Mouse (Mus musculus): Measurements from ENCODE around the gene Gm7233.
"Not testable (repeated sequence)": the region's sequence is repeated elsewhere in the genome, so short reads cannot be mapped to it uniquely, and the experiment has no call there.

The Gm7233 gene

DNA sequence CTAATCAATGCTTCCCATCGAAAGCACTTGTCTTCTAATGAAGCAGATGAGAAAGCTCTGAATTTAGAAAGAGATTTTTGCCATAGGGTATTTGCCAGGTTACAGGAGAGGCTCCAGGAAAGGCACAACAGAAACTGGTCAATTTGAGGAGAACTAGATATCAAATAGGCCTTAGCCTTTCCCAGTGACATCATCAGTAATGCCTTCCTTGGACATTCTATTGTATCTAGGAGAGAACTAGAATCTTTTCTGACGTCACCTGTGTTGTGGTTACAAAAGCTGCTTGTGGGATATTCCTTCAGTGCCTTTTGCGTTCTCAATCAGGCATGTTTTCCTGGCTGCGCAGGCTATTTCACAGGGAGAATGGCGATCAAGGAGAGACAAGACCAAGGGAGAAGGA lies at the start of gene Gm7233:
Gm7233 (plus strand) TSS at position 301 of the 400 bp plus-strand sequence.
- DNase-seq (ENCODE audit: low read depth in 1 of 2, low spot score in 2 of 2) = not testable (repeated sequence)

DNA sequence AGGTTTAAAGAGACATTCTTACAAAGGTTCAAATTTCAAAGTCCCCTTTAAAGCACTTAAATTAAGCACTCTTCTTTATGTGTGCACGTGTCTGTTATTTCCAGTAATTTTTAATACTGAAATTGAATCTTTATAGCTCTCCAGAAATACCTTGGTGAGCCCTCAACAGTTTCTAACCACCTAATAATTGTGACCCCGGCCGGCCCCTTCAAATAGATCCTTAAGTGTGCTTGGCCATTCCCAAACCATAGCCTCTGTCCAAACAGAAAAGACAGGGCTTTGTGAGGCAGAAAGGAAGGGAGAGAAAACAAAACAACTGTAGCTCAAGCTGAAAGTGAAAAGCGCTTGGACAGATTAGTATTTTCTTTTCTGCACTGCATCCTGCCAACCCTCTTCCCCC lies 12.5 kb upstream of the Gm7233 start:
- DNase-seq (ENCODE audit: low read depth in 1 of 2, low spot score in 2 of 2) = not testable (repeated sequence)

DNA sequence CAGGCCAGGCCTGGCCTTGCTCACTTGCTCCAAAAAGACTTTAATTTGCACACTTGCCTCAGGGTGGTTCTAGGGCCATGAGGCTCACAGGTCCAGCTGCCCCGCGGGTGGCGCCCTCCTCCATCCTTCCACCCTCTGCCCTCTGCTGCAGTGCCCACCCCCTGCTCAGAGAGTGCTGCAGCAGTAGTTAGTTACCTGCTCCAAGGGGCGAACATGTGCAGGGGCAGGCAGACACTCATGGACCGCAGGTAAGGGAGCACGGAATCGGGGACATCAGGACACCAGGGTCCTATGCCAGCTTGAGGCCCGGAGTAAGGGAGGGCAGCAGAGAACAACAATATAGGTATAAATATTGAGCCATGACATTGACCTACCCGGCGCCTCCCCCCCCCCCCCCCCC lies 11.7 kb upstream of the Gm7233 start:
- DNase-seq (ENCODE audit: low read depth in 1 of 2, low spot score in 2 of 2) = not testable (repeated sequence)

DNA sequence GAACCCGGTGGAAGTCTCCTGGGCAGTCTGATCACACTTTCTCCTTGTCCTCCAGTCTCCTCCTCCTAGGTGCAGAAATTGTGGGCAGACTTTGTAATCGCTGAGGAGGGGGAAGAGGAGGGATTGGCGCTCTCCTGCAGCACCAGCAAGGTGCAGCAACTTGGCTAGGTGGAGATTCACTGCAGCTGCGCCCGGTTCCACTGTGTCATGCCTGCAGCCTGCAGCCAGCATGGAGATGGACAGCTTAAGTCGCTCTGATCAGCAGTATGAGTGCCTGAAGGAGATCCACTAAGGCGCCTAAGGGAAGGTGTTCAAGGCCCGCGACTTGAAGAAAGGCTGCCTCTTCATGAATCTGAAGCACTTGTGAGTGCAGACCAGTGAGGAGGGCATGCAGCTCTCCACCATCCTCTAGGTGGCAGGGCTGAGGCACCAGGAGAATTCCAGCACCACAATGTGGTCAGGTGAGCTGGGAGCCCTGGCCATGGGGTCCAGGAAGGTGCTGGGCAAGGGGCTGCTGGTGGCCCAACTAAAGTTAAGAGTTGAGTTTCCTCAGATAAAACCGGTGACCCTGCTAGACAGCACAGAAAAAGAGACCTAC lies 11.0 kb upstream of the Gm7233 start:
- DNase-seq (ENCODE audit: low read depth in 1 of 2, low spot score in 2 of 2) = not testable (repeated sequence)

DNA sequence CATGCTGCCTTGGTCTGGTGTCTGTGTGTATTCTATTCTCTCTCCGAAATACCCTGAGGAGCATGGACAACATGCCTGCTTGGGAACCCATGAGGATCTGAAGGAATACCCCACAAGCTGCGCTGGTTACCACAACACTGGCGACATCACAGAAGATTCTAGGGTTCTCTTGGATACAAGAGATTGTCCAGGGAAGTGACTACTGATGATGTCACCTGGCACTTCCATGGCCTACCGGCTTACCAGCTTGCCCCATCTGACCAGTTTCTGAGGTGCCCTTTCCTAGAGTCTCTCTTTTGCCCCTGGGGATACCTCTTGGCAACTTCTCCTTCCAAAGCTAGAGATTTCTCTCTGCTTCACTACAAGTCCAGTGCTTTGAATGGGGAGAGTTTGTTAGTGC lies 55.5 kb downstream of the Gm7233 start, which contains the start of gene Gm8122:
Gm8122 (minus strand) TSS at position 101 of the 400 bp plus-strand sequence.
- DNase-seq (ENCODE audit: low read depth in 1 of 2, low spot score in 2 of 2) = not testable (repeated sequence)
